8 mouse cellular contexts compared by ENCODE assay signal in genomic region chr4:155831205-155831766, GRCm38 (mm10). TPM values are rescaled to one million over a fixed set of nuclear protein-coding genes. Genes with fewer than 3 reads are reported as not detected.
DNase-seq lines count a peak whose midpoint lies in the region; ATAC-seq lines count a peak whose summit lies in the region.

Gene Aurkaip1 (plus strand): TSS chr4:155831272.

- peak; percentile 91 for DNase-seq in adipocyte (ENCODE audit: low spot score)
- DNase-seq in embryo, embryonic 10 days (ENCODE audit: low spot score) = peak; percentile 99
- peak; percentile 96 for DNase-seq in gastrocnemius, postnatal 10 days
- peak; percentile 96 for DNase-seq in induced T-regulatory cell, adult 2 months (ENCODE audit: low read depth)
- peak; percentile 85 to 97 for DNase-seq in left cerebral cortex, adult 9 months (ENCODE audit: low spot score in 2 of 2)
- peak; percentile 97 for DNase-seq in right cerebral cortex, postnatal 14 days
- DNase-seq in urinary bladder, postnatal 36 days (ENCODE audit: low spot score in 2 of 2) = peak; percentile 89 to 95

- ATAC-seq in megakaryocyte progenitor cell, adult 5-6 weeks (replicated peaks; ENCODE audit: poor library complexity) = peak; percentile 85

RNA-seq across cellular contexts. Expression of gene Aurkaip1, which starts in this region (rescaled TPM):
- 10 to 100 TPM; 85.0 to 93.2 TPM for total RNA-seq in gastrocnemius, postnatal 10 days (2021)
- 107 and 111 TPM in 2 replicates for total RNA-seq in megakaryocyte progenitor cell, adult 5-6 weeks (2015)
- total RNA-seq in megakaryocyte progenitor cell, adult 5-6 weeks (2017) = 128 and 137 TPM in 2 replicates

Comparison
In these comparisons a context has a peak if more than half of its experiments do, and no peak if none do; other contexts are left out.
1. Peak in every context shown above with its lines: DNase-seq and ATAC-seq.